Mouse (Mus musculus) stomach, postnatal 0 days (tissue): ENCODE measurements around the gene Dlec1. TPM values are rescaled to one million over a fixed set of nuclear protein-coding genes. Genes with fewer than 3 reads are reported as not detected.
A peak's percentile ranks its signal among the peaks of the same experiment; 100 is the strongest.

Experiments
- ATAC-seq: fragments of 200-750 bp; cut with Nextera tagmentation; 2 replicates; pipeline ENCODE4 v1.8.0; 2017; ENCODE audit not compliant: low FRiP score, low TSS enrichment
- DNase-seq: peaks from one replicate; pipeline ENCODE4 v3.0.0-alpha.2; 2016; ENCODE audit warnings: low spot score
- H3K27ac ChIP-seq: fragments of 300-500 bp; sonication (generic); replicated peaks from 2 replicates; pipeline ENCODE4 v1.5.1; 2014; ENCODE audit warnings: mild to moderate bottlenecking, control low read depth
- H3K27me3 ChIP-seq: fragments of 300-500 bp; sonication (generic); 2 replicates; pipeline ENCODE4 v1.6.1; 2014; ENCODE audit warnings: low read length; ENCODE audit not compliant: control insufficient read depth, insufficient read depth
- H3K36me3 ChIP-seq: fragments of 300-500 bp; sonication (generic); 2 replicates; pipeline ENCODE4 v1.6.1; 2014; ENCODE audit warnings: low read length, mixed read lengths; ENCODE audit not compliant: control insufficient read depth, insufficient read depth
- H3K4me1 ChIP-seq: fragments of 300-500 bp; sonication (generic); replicated peaks from 2 replicates; pipeline ENCODE4 v1.6.1; 2014; ENCODE audit warnings: antibody characterized with exemption; ENCODE audit not compliant: control insufficient read depth, insufficient read depth
- H3K4me2 ChIP-seq: fragments of 300-500 bp; sonication (generic); replicated peaks from 2 replicates; pipeline ENCODE4 v1.6.1; 2014; ENCODE audit warnings: low read depth, mild to moderate bottlenecking, control low read depth, moderate library complexity
- H3K4me3 ChIP-seq: fragments of 300-500 bp; sonication (generic); 2 replicates; pipeline ENCODE4 v1.5.1; 2014; ENCODE audit warnings: low read depth, low read length, control low read depth
- H3K9ac ChIP-seq: fragments of 300-500 bp; sonication (generic); 2 replicates; pipeline ENCODE4 v1.6.1; 2014; ENCODE audit warnings: mild to moderate bottlenecking, low read length, control low read depth, mixed read lengths
- H3K9me3 ChIP-seq: fragments of 300-500 bp; sonication (generic); 2 replicates; pipeline ENCODE4 v1.6.1; 2016; ENCODE audit warnings: low read length; ENCODE audit not compliant: control insufficient read depth
- CTCF ChIP-seq: IDR thresholded peaks from 2 replicates; pipeline ENCODE4 v1.5.1; 2016; ENCODE audit warnings: antibody characterized with exemption, low read depth, mild to moderate bottlenecking, moderate library complexity
- EP300 ChIP-seq: optimal IDR thresholded peaks from 2 replicates; pipeline ENCODE3; 2016; ENCODE audit warnings: antibody characterized with exemption
- WGBS: fragments of 180-500 bp; shearing (Covaris S2); extraction: QIAGEN DNeasy Blood & Tissue Kit; methylation state at CpG from one replicate; pipeline ENCODE4 v1.1.7; 2014; 5-methylcytosine and 5-hydroxymethylcytosine counted together
- polyA plus RNA-seq: library from polyadenylated mRNA; unstranded; fragments of >200 nt; fragmentation: Nextera tagmentation; extraction: Ambion mirVana; gene quantifications from 2 replicates; pipeline ENCODE4 v1.2.1, GENCODE M21; 2015

The Dlec1 gene
- polyA plus RNA-seq, 1 experiment from 2014 or later = 0.18 TPM

- Histone ChIP-seq H3K27ac (no peak overlapping the region), H3K36me3 (no peaks in the 10 kb centered on the region), H3K9me3 (no peaks in the 10 kb centered on the region), H3K4me2 (no peak overlapping the region), H3K4me3 (no peak overlapping the region), H3K4me1 (no peaks in the 10 kb centered on the region), H3K27me3 (no peaks in the 10 kb centered on the region), H3K9ac (no peak overlapping the region)
- TF ChIP-seq EP300 = no peak
- TF ChIP-seq CTCF = no peak
- ATAC-seq = no peak
- 56% methylated on average over 13 of the region's 13 CpGs for WGBS
- no peak for DNase-seq
These were observed 44.0 kb downstream of the Dlec1 start for GRCm38 (mm10) chr9:119146098-119146770.

GRCm38 (mm10) chr9:119149601-119150000 is 47.3 kb downstream of the Dlec1 start:
- H3K27me3 ChIP-seq = no peaks in the 10 kb centered on the region
- WGBS = 16% methylated on average over 5 of the region's 5 CpGs
- H3K27ac ChIP-seq = no peak overlapping the region
- no peaks in the 10 kb centered on the region for H3K36me3 ChIP-seq
- ATAC-seq (no peak), DNase-seq (peak; percentile 73)
- H3K4me3 ChIP-seq = no peak overlapping the region
- H3K4me2 ChIP-seq = no peak overlapping the region
- H3K9ac ChIP-seq = no peak overlapping the region
- no peaks in the 10 kb centered on the region for H3K9me3 ChIP-seq
- H3K4me1 ChIP-seq = no peaks in the 10 kb centered on the region
- TF ChIP-seq CTCF = no peak
- no peak for TF ChIP-seq EP300

- WGBS = 56% methylated on average over 2 of the region's 2 CpGs
- no peak for DNase-seq
These were observed 49.5 kb downstream of the Dlec1 start for GRCm38 (mm10) chr9:119151751-119152150.

DNA sequence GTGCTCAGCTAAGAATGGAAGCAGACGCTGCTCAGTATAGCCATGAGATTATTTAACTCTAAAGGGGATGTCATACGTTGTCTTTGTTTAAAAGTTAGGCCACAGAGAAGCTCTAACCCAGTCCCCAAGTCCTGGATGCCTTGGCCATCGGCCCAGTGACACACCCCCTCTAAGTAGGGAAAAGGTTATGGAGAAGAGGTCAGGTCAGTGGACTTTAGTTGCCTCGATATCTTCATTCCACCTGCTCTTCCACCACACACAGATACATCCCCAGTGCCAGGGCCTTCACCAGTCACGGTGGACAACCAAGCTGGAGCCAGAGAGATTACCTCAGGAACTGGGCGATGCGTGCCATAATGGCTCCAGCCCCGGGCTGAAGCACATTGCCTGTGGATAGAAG is 53.1 kb downstream of the Dlec1 start:
- WGBS = 70% methylated on average over 8 of the region's 8 CpGs
- DNase-seq (no peak), ATAC-seq (no peak)
- Histone ChIP-seq H3K4me1 (no peaks in the 10 kb centered on the region), H3K36me3 (no peaks in the 10 kb centered on the region), H3K9me3 (no peaks in the 10 kb centered on the region), H3K9ac (no peak overlapping the region), H3K27me3 (no peaks in the 10 kb centered on the region), H3K4me2 (no peak overlapping the region), H3K27ac (no peak overlapping the region), H3K4me3 (no peak overlapping the region)
- TF ChIP-seq EP300 = no peak
- no peak for TF ChIP-seq CTCF

More at GRCm38 (mm10) chr9:119151751-119152150, 49.5 kb downstream of the Dlec1 start:
- H3K27me3 ChIP-seq = no peaks in the 10 kb centered on the region
- ATAC-seq = no peak
- H3K4me3 ChIP-seq = no peak overlapping the region
- H3K27ac ChIP-seq = no peak overlapping the region
- H3K9me3 ChIP-seq = no peaks in the 10 kb centered on the region
- no peak overlapping the region for H3K9ac ChIP-seq
- no peak for TF ChIP-seq CTCF
- no peak for TF ChIP-seq EP300
- no peaks in the 10 kb centered on the region for H3K4me1 ChIP-seq
- no peaks in the 10 kb centered on the region for H3K36me3 ChIP-seq
- no peak overlapping the region for H3K4me2 ChIP-seq

DNA sequence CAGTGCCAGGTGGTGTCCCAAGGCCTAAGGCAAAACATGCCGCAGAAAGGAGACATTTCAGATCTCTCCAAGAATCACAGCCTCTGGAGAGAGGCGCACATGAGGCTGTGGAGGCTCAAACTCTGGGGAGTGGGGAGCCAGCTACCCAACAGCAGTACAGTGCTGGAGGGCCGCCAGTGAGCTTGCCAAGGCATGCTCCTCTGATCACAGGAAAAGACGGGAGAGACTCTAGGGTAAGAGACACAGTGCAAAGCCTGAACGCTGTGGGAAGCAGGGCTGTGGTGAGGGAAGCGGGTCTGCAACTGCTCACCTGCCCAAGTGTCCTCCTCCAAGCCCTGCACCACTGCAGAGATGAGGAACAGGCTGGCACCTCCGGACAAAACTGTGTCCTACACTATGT is 53.5 kb downstream of the Dlec1 start:
- 49% methylated on average over 7 of the region's 7 CpGs for WGBS
- Histone ChIP-seq H3K27ac (no peak overlapping the region), H3K4me1 (no peaks in the 10 kb centered on the region), H3K27me3 (no peaks in the 10 kb centered on the region), H3K4me2 (no peak overlapping the region), H3K36me3 (no peaks in the 10 kb centered on the region), H3K9me3 (no peaks in the 10 kb centered on the region), H3K9ac (no peak overlapping the region), H3K4me3 (no peak overlapping the region)
- DNase-seq = no peak
- ATAC-seq = no peak
- TF ChIP-seq CTCF = no peak
- no peak for TF ChIP-seq EP300
